Mouse (Mus musculus) forelimb bud, embryonic 11.5 days (tissue): ENCODE measurements around the gene Atg101.

ENCODE experiments used
- DNase-seq: peaks from one replicate; pipeline ENCODE4 v3.0.0-alpha.2; 2012; ENCODE audit warnings: low read depth, low spot score

The Atg101 gene

GRCm38 (mm10) chr15:101253886-101254795, 29.9 kb upstream of the Atg101 start, which contains the start of gene Nr4a1:
Gene Nr4a1, plus strand, starts transcription at chr15:101254269.
- DNase-seq: no peak

DNA sequence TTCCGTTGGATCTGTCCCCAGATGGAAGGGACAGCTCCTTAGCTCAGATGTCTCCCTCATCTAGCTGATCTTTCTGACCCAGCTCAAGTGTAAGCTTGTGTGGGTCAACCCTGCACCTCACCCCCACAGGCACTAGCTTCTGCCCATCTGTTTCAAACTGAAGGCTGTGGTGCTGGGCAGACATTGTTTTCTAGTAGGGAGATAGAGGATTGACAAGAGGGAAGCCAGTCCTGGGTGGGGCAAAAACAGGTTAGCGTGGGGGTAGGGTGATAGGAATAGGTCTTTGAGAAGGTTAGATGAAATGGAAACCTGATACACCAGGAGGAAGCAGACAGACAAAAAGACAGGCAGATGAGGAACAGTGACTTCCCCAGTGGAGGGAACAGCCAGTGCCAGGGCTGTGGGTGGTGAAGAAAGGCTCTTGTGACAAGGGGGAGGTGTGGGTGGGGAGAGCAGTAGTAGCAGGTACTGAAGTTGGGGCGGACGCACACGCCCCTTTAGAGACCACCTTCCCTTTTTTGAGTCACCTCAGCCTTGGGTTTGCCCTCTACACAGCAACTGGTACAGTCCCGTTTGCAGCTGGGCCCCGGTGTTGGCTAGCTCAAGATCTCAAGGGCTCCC, 28.1 kb upstream of the Atg101 start:
- DNase-seq: no peak

- no peak for DNase-seq
Measured at GRCm38 (mm10) chr15:101256463-101257206, 27.4 kb upstream of the Atg101 start.

DNA sequence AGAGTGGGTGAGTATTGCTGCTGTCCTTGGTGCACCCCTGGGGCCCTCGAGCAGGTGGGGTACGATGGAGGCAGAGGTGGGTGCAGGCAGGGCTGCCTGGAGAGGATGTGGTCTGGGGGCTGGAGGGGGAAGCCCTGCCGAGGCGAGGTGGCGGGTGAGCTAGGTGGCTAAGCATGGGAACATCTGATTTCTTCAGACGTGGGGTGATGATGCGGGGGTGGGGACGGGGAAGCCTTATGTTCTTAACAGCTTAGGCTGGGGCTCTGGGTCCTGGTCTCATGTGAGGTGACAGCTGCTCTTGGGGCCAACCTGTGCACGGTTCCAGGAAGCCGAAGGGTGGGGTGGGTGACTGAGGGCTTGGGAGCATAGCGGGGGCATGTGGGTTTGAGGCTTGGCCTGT, 25.7 kb upstream of the Atg101 start:
- DNase-seq: no peak

GRCm38 (mm10) chr15:101259922-101260321, 24.1 kb upstream of the Atg101 start:
- no peak for DNase-seq

DNA sequence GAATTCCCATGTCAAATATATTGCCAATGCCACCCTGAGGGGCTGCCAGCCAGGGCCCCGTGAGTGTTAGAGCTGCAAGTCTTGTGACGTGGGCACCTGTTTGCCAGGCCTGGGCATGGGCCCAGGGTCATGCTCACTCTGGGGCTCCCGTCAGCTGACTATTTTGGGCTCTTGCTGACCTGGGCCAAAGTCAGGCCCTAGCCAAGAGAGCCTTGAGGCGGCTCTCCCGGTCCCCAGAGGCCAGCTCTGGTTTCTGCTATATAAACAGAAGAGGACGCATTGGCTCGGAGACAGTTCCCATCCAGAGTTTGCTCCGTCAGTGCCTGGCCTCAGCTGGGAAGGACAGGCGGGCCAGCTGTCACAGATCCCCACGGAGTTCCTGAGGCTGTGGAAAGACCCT, 23.7 kb upstream of the Atg101 start:
- DNase-seq: no peak

GRCm38 (mm10) chr15:101260874-101261622, 23.0 kb upstream of the Atg101 start:
- DNase-seq: no peak

DNA sequence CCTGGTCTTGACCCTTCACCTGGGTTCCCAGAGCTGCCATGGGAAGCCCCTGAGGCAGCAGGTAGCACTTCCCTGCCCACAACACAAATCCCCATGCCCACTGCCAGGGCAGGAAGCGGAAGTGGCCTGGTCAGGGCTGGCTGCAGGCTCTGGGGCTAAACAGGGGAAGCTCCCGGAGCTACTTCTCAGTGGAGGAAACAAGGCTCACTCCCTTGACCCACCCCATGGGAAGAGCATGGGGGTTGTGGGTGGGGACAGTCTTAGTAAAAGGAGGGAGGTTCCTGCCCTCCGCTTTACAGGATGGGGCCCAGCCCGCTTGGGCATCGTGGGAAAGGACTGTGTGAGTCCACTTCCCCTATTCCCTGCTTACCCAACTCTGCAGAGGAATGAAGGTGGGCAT, 21.6 kb upstream of the Atg101 start:
- no peak for DNase-seq

GRCm38 (mm10) chr15:101266132-101266963, 17.7 kb upstream of the Atg101 start:
- DNase-seq: peak; percentile 81

DNA sequence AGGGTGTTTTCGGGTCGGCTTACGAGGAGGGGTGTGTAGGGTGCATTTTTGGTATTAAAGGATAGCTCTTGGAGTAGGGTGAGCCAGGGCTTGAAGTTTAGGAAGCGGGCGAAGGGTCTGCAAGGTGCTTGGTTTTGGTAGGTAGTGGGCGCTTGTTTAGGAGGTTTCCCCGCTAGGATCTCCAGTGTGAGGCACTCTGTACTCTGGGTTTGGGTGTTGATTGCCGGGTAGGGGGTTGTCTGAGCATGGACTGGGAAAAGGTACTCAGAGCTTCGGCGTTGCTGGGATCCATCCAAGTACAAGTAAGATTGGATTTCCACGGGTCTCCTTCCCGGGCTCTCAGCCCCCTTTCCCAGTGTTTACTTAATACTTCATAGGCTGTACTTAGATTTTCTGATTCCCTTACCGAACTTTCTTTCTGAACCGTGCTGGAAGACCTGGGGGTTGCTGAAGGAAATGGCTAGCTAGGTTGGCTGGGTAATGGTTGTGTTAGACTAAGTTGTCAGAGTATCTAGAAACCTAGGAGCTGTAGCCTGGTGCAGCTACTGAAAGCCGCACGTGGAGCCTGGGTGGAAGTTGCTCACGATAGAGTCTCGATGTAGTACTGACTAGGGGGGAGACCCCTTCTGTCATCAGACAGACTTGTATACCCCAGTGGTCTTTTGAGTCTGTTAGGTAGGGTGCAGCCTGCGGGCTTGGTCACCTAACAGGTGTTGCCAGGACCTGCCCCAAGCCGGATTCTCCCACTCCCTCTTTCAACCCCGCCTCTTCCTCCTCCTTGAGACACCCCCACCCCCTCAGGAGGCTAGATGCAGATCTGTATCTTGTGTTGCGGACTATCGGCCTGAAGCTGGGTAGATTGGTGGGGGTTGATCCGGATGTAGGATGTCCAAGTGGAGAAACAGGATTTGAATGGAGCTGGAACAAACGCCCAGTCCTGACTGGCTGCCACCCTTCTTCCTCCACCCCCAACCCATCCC, 16.7 kb upstream of the Atg101 start:
- DNase-seq: no peak

DNA sequence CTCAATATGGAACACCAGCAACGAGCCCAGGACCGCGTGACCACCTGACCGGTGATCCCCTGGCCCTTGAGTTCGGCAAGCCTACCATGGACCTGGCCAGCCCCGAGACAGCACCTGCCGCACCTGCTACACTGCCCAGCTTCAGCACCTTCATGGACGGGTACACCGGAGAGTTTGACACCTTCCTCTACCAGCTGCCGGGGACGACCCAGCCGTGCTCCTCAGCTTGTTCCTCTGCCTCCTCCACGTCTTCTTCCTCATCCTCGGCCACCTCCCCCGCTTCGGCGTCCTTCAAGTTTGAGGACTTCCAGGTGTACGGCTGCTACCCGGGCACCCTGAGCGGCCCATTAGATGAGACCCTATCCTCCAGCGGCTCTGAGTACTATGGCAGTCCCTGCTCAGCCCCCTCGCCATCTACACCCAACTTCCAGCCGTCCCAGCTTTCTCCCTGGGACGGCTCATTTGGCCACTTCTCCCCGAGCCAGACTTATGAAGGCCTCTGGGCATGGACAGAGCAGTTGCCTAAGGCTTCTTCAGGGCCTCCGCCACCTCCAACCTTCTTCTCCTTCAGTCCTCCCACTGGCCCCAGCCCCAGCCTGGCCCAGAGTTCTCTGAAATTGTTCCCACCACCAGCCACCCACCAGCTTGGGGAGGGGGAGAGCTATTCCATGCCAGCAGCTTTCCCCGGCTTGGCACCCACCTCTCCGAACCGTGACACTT, 13.8 kb upstream of the Atg101 start:
- DNase-seq: no peak

- DNase-seq: no peak
Measured at GRCm38 (mm10) chr15:101271107-101271506, 13.0 kb upstream of the Atg101 start.

DNA sequence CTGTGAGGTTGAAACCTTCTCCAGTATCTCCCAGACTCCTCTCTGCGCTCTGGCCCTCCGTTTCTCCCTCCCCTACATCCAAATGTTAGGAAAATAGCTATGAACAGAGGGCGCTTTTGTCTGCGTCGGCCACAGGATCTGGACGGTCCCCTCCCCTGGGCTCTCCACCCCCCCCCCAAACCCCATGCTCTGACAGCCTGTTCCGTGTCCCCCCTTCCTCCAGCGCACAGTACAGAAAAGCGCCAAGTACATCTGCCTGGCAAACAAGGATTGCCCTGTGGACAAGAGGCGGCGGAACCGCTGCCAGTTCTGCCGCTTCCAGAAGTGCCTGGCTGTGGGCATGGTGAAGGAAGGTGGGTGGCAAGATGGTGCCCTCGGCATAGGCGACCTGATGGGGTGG, 12.6 kb upstream of the Atg101 start:
- no peak for DNase-seq

DNA sequence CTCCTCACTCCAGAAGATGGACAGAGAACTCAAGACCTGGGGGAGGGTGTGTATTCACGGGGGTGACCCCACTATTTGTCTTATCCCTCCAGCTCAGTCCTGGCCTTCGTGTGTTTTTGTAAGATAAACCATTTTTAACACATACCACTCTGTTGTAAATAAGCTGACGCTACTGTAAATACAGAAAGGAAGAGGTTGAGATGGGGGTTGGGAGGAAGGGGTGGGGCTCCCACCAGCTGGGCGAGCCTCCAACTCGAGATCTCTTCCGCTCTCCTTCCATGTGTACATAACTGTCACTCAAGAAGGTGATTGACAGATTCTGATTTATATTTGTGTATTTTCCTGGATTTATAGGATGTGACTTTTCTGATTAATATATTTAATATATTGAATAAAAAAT, 9.7 kb upstream of the Atg101 start:
- no peak for DNase-seq

DNA sequence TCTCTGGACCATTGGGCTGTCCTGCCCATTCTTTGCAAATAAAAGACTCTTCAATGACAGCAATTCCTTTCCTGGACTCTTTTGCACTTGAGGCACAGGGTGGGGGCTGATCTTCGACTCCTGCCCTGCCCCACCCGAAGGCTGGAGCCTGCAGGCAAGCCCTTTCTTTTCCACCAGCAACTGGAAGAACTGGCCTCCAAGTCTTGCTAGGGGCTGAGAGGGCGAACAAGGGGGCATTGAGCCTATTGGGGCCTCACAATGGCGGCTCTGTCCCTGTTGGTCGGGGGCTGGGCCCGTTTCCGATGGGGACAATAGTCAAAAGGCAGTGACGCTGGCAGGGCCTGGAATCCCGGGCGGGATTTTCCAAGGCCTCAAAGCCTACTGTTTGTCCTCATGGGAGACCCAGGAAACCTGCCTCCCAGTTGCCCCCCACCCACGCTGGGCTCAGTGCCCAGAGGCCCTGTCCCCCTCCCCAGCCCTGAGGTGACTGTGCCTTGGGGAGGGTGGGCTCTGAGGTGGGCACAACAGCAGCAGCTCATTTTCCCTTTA, 6.6 kb upstream of the Atg101 start:
- DNase-seq: no peak

DNA sequence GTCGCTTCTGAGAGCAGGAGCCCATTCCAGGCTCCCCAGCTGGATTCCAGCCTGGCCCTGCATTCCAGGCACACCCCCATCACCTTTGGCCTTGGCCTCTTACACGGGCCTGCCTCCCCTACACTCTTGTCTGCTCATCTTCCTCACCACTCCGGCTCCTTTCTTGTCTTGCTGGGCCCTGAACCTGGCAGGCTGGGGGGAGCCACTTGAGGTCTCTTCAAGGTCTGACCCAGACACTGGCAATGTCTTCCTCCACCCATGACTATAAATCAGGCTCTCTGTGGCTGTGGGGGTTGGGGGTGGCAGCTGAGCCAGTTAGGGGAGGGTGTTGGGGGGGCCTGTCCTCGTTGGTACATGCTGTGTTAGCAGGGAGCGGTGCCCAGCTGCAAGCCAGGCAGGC, 5.5 kb upstream of the Atg101 start:
- DNase-seq: no peak

GRCm38 (mm10) chr15:101279430-101279999, 4.6 kb upstream of the Atg101 start:
- no peak for DNase-seq

DNA sequence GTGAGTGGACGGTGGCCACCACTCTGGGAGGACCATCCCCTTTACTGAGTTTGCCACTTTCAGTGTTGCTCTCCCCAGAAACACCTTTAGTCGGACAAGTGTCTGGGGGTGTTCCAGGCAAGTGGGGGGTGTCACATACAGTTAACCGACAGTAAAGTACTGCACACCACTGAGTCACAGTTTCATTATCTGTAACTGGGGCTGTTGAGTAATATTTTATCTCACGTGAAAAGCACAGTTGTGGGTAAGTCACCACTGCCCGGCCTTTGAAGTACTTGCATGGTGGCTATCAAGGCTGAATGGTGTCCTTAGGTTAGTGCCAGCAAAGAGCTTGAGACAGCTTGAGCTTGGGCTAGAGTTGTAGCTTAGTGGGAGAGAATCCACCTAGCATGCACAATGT, 1.6 kb upstream of the Atg101 start:
- DNase-seq: no peak
